Mouse (Mus musculus) limb, embryonic 11.5 days (tissue): ENCODE measurements around the gene Tcap. TPM values are rescaled to one million over a fixed set of nuclear protein-coding genes. Genes with fewer than 3 reads are reported as not detected.

Experiments
- ATAC-seq: fragments of 200-750 bp; cut with Nextera tagmentation; 2 replicates; pipeline ENCODE4 v1.8.0; 2017; ENCODE audit warnings: low read depth; ENCODE audit not compliant: insufficient number of reproducible peaks, low FRiP score, low TSS enrichment
- DNase-seq: peaks from one replicate; pipeline ENCODE4 v3.0.0-alpha.2; 2015; ENCODE audit warnings: low spot score
- H3K27ac ChIP-seq: fragments of 300-500 bp; sonication (generic); replicated peaks from 2 replicates; pipeline ENCODE4 v1.5.1; 2014; ENCODE audit warnings: low read depth, mild to moderate bottlenecking, low read length
- H3K27me3 ChIP-seq: fragments of 300-500 bp; sonication (generic); 2 replicates; pipeline ENCODE4 v1.6.1; 2014; ENCODE audit warnings: mild to moderate bottlenecking, low read length, mixed read lengths; ENCODE audit not compliant: control insufficient read depth, insufficient read depth
- H3K36me3 ChIP-seq: fragments of 300-500 bp; sonication (generic); 2 replicates; pipeline ENCODE4 v1.6.1; 2014; ENCODE audit warnings: mild to moderate bottlenecking, low read length, moderate library complexity, mixed read lengths; ENCODE audit not compliant: control insufficient read depth, insufficient read depth
- H3K4me1 ChIP-seq: fragments of 300-500 bp; sonication (generic); 2 replicates; pipeline ENCODE4 v1.6.1; 2014; ENCODE audit warnings: low read length, mixed read lengths; ENCODE audit not compliant: control insufficient read depth, insufficient read depth
- H3K4me2 ChIP-seq: fragments of 300-500 bp; sonication (generic); 2 replicates; pipeline ENCODE4 v1.6.1; 2014; ENCODE audit warnings: low read depth, mild to moderate bottlenecking, moderate library complexity; ENCODE audit not compliant: severe bottlenecking
- H3K4me3 ChIP-seq: fragments of 300-500 bp; sonication (generic); 2 replicates; pipeline ENCODE4 v1.5.1; 2014; ENCODE audit warnings: low read depth, low read length
- H3K9ac ChIP-seq: fragments of 300-500 bp; sonication (generic); 2 replicates; pipeline ENCODE4 v1.6.1; 2014; ENCODE audit warnings: mild to moderate bottlenecking, low read length
- H3K9me3 ChIP-seq: fragments of 300-500 bp; sonication (generic); 2 replicates; pipeline ENCODE4 v1.6.1; 2016; ENCODE audit warnings: low read length; ENCODE audit not compliant: control insufficient read depth
- WGBS: fragments of 180-500 bp; shearing (Covaris S2); extraction: QIAGEN DNeasy Blood & Tissue Kit; methylation state at CpG from one replicate; pipeline ENCODE4 v1.1.7; 2014; 5-methylcytosine and 5-hydroxymethylcytosine counted together
- polyA plus RNA-seq: library from polyadenylated mRNA; unstranded; fragments of >200 nt; fragmentation: Nextera tagmentation; extraction: Ambion mirVana; gene quantifications from 2 replicates; pipeline ENCODE4 v1.2.1, GENCODE M21; 2014

Gene Tcap
- polyA plus RNA-seq, 1 experiment from 2014 or later = 0.53 TPM

DNA sequence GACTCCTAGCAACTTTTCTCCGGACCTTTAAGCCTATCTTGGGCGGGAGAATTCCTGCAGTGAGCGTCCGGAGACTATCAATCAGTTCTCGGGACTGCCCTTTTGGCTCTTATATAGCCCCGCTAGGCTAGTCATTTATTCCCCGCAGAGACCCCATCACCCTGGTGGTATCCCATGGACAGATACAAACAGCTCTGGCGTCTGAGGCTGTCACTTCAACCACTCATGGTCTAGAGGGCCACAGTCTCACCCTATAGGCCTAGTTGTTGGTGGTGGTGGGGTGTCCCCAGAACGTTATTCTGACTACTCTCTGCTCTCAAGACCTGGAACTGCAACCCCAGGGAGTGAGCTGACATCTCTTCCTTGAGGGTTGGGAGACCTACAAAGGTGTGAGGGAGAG is 34.3 kb upstream of the Tcap start:
- Histone ChIP-seq H3K36me3 (no peaks in the 10 kb centered on the region), H3K27ac (no peak overlapping the region), H3K9ac (no peak overlapping the region), H3K4me1 (peaks cover 12% of the 10 kb centered on the region), H3K9me3 (no peaks in the 10 kb centered on the region), H3K4me2 (no peak overlapping the region), H3K4me3 (no peak overlapping the region), H3K27me3 (peaks cover 89% of the 10 kb centered on the region)
- DNase-seq (no peak), ATAC-seq (no peak)
- 0% methylated on average over 9 of the region's 9 CpGs for WGBS

DNA sequence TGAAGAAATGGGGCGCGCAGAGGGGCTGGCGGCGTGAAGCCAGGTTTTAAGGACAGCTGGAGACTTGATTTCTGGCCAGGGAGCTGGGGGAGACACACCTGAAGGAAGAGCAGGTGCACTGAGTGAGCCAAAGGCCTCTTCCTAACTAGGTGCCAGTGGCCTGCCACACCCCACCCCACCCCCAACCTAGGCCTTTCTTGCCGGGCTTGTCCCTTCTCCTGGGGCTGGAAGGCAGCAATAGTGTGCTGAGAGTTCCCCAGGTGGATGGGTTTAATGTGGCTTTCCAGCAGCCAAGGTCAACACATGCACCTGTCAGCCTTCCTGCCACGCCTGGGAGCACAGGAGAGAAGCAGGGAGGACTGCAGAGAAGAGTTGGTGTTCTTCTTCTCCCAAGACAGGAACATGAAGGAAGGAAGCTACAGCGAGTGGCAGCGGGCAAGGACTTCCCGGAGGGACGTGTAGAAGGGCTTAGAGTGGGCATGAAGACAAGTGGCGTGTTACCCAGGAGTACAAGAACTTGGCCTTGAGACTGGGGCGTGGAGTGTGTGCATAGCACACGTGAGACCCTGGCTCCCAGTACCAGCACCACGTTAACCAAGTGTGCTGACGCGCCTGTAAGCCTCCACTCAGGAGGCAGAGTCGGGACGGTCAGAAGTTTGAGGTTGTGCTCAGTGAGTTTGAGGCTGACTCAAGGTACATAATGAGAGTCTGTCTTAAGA is 31.2 kb upstream of the Tcap start:
- H3K27ac ChIP-seq = no peak overlapping the region
- DNase-seq = no peak
- ATAC-seq = no peak
- H3K9me3 ChIP-seq = no peaks in the 10 kb centered on the region
- WGBS = 74% methylated on average over 18 of the region's 18 CpGs
- H3K9ac ChIP-seq = no peak overlapping the region
- H3K4me1 ChIP-seq = peaks cover 19% of the 10 kb centered on the region
- H3K4me2 ChIP-seq = no peak overlapping the region
- no peaks in the 10 kb centered on the region for H3K36me3 ChIP-seq
- H3K27me3 ChIP-seq = peaks cover 66% of the 10 kb centered on the region
- no peak overlapping the region for H3K4me3 ChIP-seq

DNA sequence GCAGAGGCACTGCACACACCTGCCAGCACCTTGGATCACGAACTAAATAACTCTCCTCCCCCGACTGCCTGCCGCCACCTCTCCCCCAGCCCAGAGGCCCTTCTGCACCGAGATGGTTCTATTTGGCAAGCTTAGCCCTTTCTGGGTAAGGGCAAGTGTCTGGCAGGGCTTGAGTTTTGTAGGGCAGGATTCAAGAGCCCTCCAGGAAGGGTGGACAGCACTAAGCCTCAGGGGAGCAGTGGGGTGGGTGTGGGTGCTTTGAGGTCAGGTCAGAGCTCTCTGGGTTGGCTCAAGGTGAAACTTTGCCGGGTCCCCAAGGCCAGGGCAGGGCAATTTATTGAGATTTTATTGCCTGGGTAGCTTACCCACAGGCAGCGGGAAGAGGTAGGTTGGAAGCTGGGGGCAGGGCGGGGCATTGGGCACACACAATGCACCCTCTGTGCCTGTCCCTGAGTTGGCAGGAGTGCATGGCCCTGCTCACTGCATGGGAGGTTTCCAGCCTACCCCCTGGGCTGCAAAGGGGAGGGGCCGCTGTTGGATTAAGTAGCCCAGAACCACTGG is 29.9 kb upstream of the Tcap start:
- no peak for ATAC-seq
- no peak overlapping the region for H3K4me3 ChIP-seq
- WGBS = 27% methylated on average over 8 of the region's 8 CpGs

DNA sequence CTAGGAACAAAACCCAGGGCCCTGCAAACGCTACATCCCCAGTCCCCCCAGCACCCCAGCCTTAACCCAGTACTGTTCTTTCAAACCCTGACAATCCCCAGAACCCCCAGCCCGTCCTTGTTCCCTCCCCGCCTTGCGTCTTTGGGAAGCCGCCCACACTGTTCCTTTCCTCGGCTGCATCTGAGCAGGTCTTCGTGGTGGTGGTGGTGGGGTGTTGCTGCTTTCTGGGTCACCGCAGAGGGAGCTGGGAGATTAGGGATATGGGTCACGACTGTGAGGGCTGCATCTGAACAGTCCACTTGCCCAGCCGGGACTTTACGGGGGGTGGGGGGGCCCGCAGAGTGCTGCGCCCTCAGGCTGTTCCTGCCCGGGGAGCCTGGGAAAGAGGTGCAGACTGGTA is 29.2 kb upstream of the Tcap start:
- Histone ChIP-seq H3K36me3 (no peaks in the 10 kb centered on the region), H3K9me3 (no peaks in the 10 kb centered on the region), H3K27me3 (peaks cover 46% of the 10 kb centered on the region), H3K4me1 (peaks cover 14% of the 10 kb centered on the region), H3K4me3 (no peak overlapping the region), H3K27ac (no peak overlapping the region), H3K9ac (no peak overlapping the region), H3K4me2 (no peak overlapping the region)
- no peak for ATAC-seq
- 60% methylated on average over 14 of the region's 14 CpGs for WGBS
- no peak for DNase-seq

More for the DNA sequence above, 29.9 kb upstream of the Tcap start:
- Histone ChIP-seq H3K9me3 (no peaks in the 10 kb centered on the region), H3K27me3 (peaks cover 53% of the 10 kb centered on the region), H3K27ac (no peak overlapping the region), H3K4me2 (0 out of 2 replicates have a peak overlapping the region, but pooled peaks have one; percentile 7), H3K4me1 (peaks cover 15% of the 10 kb centered on the region), H3K9ac (no peak overlapping the region), H3K36me3 (no peaks in the 10 kb centered on the region)
- no peak for DNase-seq

DNA sequence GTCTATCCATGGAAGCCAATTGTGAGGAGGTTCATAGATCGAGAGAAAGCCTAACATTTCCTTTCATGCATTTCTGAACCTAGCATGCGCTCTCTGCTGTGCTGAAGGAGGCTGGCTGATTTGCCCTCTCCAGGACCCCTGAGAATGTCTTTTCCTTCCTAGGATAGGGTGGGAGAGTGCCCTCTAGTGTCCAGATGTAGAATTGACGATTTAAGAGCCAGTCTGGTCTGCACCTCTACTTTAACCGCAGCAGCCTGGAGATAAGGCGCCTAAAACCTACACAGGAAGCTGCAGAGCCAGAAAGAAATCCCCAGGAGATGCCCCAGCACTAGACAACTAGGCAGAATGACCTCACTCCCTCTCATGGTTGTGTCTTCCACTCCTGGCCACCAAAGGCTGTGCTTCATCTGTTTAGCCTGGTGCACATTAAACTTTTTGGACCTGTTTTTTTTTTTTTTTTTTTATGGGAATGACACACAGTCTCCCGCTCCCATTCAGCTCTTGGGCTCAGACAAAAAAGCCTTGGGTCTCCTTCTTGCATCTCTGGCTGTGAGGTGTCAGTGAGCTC is 27.8 kb upstream of the Tcap start:
- WGBS = 9% methylated on average over 6 of the region's 6 CpGs
- DNase-seq (peak; percentile 68), ATAC-seq (no peak)
- peaks cover 21% of the 10 kb centered on the region for H3K4me1 ChIP-seq
- no peak overlapping the region for H3K9ac ChIP-seq
- H3K36me3 ChIP-seq = no peaks in the 10 kb centered on the region
- no peak overlapping the region for H3K27ac ChIP-seq
- H3K4me2 ChIP-seq = no peak overlapping the region
- no peak overlapping the region for H3K4me3 ChIP-seq
- no peaks in the 10 kb centered on the region for H3K9me3 ChIP-seq
- peaks cover 32% of the 10 kb centered on the region for H3K27me3 ChIP-seq

DNA sequence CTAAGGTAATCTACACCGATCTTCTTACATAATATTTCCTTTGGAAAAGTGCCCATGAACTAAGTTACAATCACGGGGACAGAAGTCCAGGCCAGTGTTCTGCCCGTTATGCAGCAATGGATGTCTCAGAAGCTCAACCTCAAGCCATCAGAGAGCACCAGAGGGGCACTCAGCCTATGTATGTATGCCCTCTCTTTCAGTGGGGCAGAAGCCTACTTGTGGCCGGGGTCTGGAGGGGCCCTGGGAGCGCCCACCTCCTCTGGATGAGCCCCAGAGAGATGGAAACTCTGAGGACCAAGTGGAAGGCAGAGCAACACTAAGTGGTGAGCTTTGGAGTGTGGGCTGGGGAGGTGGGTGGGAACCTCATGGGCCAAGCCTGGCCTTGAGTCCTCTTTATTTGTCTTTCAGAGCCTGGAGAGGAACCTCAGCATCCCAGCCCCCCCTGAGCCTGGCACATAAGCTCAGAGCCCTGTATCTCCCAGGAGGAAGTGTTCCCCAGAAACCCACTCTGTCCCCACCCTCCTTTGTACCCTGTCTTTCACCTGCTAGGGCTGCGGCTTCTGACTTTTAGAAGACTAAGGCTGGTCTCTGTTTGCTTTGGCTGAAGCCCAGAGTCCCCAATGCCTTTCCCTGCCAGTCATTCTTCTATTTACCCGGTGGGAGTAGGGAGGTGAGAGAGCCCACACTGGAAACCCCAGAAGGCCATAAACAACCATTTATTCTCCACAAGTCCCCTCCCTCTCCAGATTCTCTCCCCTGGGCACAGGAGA is 26.8 kb upstream of the Tcap start:
- no peaks in the 10 kb centered on the region for H3K9me3 ChIP-seq
- H3K27me3 ChIP-seq = peaks cover 23% of the 10 kb centered on the region
- DNase-seq (no peak), ATAC-seq (no peak)
- peak overlapping the region; percentile 70; the same call in 1 of the 2 replicates for H3K4me3 ChIP-seq
- no peaks in the 10 kb centered on the region for H3K36me3 ChIP-seq
- WGBS = 77% methylated on average over 7 of the region's 7 CpGs
- no peak overlapping the region for H3K9ac ChIP-seq
- peaks cover 22% of the 10 kb centered on the region for H3K4me1 ChIP-seq
- no peak overlapping the region for H3K4me2 ChIP-seq
- no peak overlapping the region for H3K27ac ChIP-seq

DNA sequence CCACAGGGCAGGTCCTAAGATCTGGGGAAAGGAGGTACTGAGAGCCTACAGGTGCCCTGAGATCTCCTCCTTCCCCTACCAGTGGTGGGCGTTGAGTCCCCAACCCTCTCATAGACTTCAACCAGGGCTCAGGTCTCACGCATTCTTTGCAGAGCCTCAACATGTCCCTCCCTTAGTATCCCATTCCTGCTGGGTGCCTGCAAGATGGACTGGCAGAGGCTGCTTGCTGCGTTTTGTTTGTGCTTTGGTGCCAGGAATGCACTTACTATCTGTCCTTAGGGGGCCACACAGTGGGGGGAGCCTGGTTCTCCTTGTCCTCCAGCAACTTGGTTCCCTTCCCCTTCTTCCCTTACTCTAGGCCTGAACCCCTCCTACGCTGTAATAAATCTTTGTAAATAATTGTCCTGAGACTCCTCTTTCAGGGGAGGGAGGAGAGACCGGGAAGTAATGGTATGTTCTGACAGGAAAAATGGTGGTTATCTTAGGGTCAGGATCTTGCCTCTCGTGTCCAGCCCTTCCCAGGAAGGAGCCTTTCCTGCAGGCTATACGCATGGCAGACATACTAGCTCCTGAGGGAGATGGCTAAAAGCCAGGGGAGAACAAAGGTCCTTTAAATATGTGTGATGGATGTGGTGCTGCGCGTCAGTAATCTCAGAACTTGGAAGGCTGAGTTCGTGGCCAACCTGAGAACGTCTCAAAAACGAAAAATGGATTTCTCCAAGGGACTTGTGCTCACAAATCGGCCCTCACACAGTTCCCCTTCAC is 26.0 kb upstream of the Tcap start:
- Histone ChIP-seq H3K4me2 (peak overlapping the region; percentile 69), H3K9me3 (no peaks in the 10 kb centered on the region), H3K27ac (peak overlapping the region; percentile 45), H3K36me3 (no peaks in the 10 kb centered on the region), H3K27me3 (peaks cover 15% of the 10 kb centered on the region), H3K4me1 (peaks cover 22% of the 10 kb centered on the region), H3K4me3 (peak overlapping the region; percentile 70), H3K9ac (peak overlapping the region; percentile 74)
- 8% methylated on average over 13 of the region's 13 CpGs for WGBS
- ATAC-seq (no peak), DNase-seq (no peak)
